Mouse (Mus musculus) right cerebral cortex, postnatal 25 days (tissue): Measurements from ENCODE around the gene Nutm2.
"Not testable (repeated sequence)": the region's sequence is repeated elsewhere in the genome, so short reads cannot be mapped to it uniquely, and the experiment has no call there.

Experiments
- DNase-seq: peaks from one replicate; pipeline ENCODE4 v3.0.0; 2022

Nutm2 gene

DNA sequence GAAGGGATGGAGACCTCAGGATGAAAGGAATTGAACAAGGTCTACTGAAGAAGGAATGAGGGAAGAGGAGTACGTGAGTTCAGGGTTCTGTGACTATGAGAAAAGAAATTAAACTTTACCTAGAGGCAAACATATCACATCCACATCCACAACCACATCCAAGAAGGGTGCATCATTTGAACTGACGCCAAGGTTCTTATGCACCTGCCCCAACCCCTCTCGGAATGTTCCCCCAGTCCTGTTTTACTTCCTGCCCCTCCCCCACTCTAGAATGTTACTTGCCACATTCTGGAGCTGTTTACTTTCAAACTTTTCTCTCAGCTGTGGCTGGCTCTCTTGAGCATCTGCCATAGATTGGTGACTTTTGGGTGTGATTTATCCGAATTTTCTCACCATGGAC lies at the start of gene Nutm2:
Gene Nutm2 (plus strand): TSS at position 301 of the 400 bp plus-strand sequence.
- no peak for DNase-seq

DNA sequence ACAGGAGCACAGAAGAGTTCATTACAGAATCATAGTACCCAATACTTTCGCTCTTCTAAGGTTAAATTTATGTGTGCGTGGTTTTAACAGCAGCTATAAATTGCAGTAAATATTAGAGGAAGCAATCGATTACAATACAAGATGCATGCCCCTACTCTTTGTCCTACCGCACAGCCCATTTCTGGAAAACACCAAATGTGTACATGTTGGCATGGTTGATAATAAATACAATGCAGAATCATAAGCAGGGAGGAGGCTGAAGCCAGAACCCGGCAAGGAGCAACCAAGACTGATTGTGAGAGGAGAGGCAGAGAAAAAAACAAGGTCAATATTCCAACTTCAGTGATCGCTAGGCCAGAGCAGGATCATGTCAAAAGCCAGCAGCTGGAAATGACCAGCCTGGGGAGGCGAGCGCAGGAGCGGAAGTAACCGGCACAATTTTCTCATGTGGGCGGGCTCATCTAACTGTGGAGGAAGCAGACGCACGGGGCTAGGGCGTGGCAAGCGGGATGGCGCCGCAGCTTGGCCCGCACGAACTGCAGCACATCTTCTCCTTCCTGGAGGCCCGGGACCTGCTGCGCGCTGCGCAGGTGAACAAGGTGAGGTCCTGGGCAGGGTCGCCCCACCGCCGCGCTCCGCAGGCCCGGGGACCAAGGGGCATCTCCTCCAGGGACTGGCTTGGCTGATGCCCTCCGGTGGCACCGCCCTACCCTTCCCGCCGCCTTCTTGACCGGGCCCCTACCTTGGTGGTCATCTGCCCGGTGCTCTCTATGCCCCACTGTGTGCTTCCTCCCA lies 49.5 kb upstream of the Nutm2 start, which contains the start of gene Fbxw17:
Gene Fbxw17 (plus strand): TSS at position 476 of the 795 bp plus-strand sequence.
- DNase-seq: peak; percentile 81

DNA sequence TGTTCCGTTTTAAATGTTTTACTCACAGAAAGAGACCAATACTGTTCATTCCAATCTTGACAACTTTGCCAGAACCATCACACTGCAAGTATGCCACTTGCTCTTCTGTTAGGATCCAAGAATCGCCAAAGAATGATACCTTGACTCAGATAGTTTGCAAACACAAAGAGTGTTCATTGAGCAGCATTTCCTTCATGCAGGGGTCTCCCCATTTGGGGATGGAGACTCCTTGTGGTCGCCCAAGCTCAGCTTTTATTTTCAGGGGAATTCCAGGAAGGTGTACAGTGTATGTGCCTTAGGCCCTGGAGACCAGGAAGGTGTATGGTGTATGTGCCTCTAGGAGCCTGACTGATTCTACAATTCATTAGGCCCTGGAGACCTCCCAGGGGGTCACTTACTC lies 48.7 kb upstream of the Nutm2 start:
- DNase-seq: no peak

- DNase-seq: no peak
Measured at GRCm38 (mm10) chr13:50423625-50424209, 43.4 kb upstream of the Nutm2 start.

DNA sequence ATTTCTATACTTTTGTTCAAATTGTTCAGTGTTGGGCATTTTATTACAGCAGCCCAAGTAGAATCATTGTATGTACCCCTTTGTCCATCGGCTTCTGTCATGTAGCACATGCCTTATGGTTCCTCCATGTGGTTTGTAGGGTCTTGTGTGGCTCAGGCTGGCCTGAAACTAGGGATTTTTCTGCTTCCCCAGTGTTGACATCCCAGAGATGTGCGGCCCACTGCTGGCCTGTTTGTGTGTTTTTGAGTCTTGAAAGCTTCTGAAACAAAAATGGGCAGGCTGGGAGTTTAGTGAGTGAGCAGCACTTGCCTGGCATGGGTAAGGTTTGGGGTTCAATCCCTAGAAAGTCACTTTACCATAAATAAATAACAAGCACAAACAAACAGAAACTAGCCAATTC lies 42.6 kb upstream of the Nutm2 start:
- DNase-seq: no peak

DNA sequence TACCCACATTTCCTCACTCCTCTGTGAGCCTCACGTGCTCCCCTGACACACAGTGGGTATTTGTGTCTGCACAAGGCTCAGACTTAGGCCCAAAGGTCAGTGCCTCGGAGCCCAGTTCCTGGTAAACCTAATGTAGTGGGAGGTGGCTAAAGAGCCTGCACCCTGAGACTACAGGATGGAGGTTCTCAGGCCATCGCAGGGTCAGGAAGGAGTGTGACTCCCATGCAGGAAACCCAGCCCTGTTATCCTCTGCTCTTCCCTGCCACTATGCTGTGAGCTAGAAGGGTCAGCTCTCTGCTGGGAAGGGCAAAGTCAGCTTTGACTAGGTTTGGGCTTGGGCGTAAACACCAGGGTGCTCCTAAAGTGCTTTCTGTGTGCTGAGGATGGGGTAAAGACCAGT lies 40.4 kb upstream of the Nutm2 start:
- no peak for DNase-seq

DNA sequence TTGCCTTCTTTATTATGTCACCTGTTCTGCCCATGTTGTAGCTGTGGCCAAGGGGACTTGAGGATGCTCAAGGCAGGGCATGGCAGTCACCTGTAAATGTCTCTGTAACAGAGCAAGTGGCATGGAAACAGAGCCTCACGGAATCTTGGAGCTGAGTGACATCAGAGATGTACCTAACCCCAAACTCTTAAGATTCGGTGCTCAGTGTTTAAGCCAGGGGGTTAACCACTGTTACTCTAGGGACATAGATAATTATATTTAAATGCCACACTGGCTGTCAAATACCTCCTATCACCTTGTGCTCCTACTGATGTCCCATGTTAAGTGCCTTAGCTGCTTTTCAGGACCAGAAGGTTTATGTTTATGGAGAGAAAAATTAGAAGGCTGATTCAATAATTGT lies 23.3 kb upstream of the Nutm2 start, which contains the start of gene Gm47429:
Gene Gm47429 (minus strand): TSS at position 101 of the 400 bp plus-strand sequence.
- DNase-seq: no peak

GRCm38 (mm10) chr13:50445261-50445660 lies 21.8 kb upstream of the Nutm2 start:
- no peak for DNase-seq

DNA sequence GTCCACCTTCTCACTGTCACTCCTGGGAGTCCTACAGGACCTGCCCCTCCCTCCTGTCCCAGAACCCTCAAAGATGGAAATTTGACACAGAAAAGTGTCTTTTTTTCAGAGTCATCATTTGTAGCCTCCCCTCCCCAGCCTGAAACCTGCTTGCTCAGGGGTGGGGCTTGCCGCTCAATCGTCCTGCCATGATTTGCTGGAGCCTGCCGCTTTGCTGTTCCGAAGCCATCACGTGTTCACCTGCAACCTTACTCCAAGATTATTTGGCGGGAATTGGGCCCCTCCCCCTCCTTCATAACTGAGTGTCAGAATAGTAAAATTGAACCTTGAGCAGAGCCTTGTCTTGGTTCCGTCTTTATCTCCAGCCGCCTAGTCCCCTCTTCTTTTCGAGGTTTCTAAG lies 14.8 kb upstream of the Nutm2 start:
- DNase-seq: not testable (repeated sequence)

DNA sequence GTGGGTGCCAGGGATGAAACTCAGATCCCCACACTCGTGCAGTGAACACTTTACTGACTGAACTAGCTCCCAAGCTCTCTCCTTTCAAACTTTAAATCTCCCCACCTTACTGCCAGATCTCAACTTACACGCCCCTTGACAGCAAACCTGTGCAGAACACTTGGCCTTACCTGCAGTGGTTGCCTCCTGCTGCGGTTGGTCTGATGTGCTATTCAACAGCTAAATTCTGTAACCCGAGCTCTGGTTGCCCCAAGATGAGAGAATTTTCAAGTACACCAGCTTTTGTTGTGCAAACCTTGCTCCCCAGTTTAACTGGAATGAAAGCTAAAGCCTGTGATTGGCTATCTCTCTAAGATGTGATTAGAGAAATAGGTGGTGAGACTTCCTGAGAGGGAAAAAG lies 13.7 kb upstream of the Nutm2 start:
- no peak for DNase-seq

GRCm38 (mm10) chr13:50460433-50460832 lies 6.7 kb upstream of the Nutm2 start:
- not testable (repeated sequence) for DNase-seq

GRCm38 (mm10) chr13:50464621-50465562 lies 2.2 kb upstream of the Nutm2 start:
- DNase-seq: no peak

- not testable (repeated sequence) for DNase-seq
Measured at GRCm38 (mm10) chr13:50488510-50488909, 21.4 kb downstream of the Nutm2 start.

DNA sequence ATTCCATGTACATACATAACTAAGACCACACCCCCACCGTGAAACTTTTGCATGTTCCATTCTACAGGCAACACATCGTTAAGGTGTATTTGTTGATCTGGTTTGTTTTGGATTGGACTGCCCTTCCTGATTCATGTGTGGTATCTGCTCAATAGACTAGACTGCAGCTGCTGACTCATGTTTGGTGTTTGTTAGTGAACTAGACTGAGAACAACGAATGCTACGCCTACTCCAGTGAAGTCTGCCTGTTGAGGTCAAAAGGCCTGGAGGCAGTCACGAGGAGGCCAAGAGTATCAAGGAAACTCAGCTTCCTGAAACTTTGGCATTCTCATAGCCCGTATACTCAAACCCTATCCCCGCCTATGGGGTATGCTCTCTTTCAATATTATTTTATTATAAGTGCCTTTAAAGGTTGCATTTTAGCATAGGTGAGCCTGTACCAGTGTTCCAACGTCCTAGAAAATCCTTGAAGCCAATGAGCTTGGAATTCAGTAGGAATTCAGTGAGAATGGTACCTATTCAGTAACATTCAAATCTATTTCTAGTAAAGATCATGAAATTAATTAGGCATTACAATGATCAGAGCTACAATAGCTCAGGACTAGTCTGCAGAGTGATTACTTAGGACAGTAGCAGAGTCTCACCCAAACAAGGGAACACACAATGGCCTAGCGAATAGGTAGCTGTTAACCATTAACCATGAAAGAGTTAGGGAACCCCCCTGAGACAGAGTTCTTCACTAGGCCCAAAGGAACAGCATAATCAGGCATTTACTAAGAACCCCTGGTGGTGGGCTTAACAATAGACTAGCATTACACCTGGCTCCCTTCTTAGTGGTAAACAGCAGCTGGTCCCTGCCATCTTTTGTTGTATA lies 43.6 kb downstream of the Nutm2 start:
- not testable (repeated sequence) for DNase-seq
